Mouse (Mus musculus): ENCODE measurements around the gene Gpr25. TPM values are rescaled to one million over a fixed set of nuclear protein-coding genes. Genes with fewer than 3 reads are reported as not detected.

Gpr25 gene
- polyA plus RNA-seq, 1 experiment: 0.18 TPM

- Histone ChIP-seq H3K36me3 (ENCODE audit: control insufficient read depth, insufficient read depth) (no peaks in the 10 kb centered on the region), H3K27me3 (ENCODE audit: control insufficient read depth, insufficient read depth, insufficient read length) (no peaks in the 10 kb centered on the region), H3K4me2 (ENCODE audit: low read depth) (peak overlapping the region; percentile 31), H3K79me2 (ENCODE audit: control insufficient read depth, insufficient read depth) (no peaks in the 10 kb centered on the region), H3ac (ENCODE audit: control insufficient read depth, insufficient read length) (no peak overlapping the region), H3K4me3 (no peak overlapping the region)
- no peak for TF ChIP-seq CEBPB (IDR thresholded peaks at IDR 0.05; ENCODE audit: insufficient read depth, poor library complexity, severe bottlenecking)
- no peak for TF ChIP-seq POLR2AphosphoS2 (IDR thresholded peaks at IDR 0.05; ENCODE audit: insufficient read length, low read depth)
- TF ChIP-seq MYOG (IDR thresholded peaks at IDR 0.05; ENCODE audit: control insufficient read depth in 1 of 3, insufficient read depth in 1 of 3, insufficient read length in 2 of 3, low read depth in 2 of 3): peak; percentile 54 to 92 (median 60)
- TF ChIP-seq MYOD1 (IDR thresholded peaks at IDR 0.05; ENCODE audit: control insufficient read depth in 1 of 3, insufficient read length in 2 of 3, low read depth in 2 of 3): peak in 2 of 3 experiments; percentile 76 to 93
- TF ChIP-seq E2F4 (IDR thresholded peaks at IDR 0.05; ENCODE audit: insufficient read depth): no peak
- no peak for TF ChIP-seq SRF (IDR thresholded peaks at IDR 0.05; ENCODE audit: control insufficient read depth, insufficient read length, low read depth)
- no peak for TF ChIP-seq MAX (IDR thresholded peaks at IDR 0.05; ENCODE audit: low read depth)
- TF ChIP-seq TCF3 (IDR thresholded peaks at IDR 0.05; ENCODE audit: insufficient read length, low read depth): peak; percentile 2
- TF ChIP-seq REST (IDR thresholded peaks at IDR 0.05; ENCODE audit: insufficient read depth, insufficient read length): no peak
- no peak for TF ChIP-seq POLR2A (IDR thresholded peaks at IDR 0.05; ENCODE audit: insufficient read length, low read depth)
- TF ChIP-seq TCF12 (IDR thresholded peaks at IDR 0.05; ENCODE audit: insufficient read depth, poor library complexity, severe bottlenecking): peak; percentile 33
- no peak for TF ChIP-seq USF1 (IDR thresholded peaks at IDR 0.05; ENCODE audit: low read depth)
Measured at GRCm38 (mm10) chr1:136253472-136253871, 7.2 kb downstream of the Gpr25 start.

- no peak overlapping the region for H3ac ChIP-seq (ENCODE audit: control insufficient read depth, insufficient read length)
- no peaks in the 10 kb centered on the region for H3K36me3 ChIP-seq (ENCODE audit: control insufficient read depth, insufficient read depth)
- no peak for TF ChIP-seq CEBPB (IDR thresholded peaks at IDR 0.05; ENCODE audit: insufficient read depth, poor library complexity, severe bottlenecking)
- TF ChIP-seq SRF (IDR thresholded peaks at IDR 0.05; ENCODE audit: control insufficient read depth, insufficient read length, low read depth): no peak
- no peak for TF ChIP-seq REST (IDR thresholded peaks at IDR 0.05; ENCODE audit: insufficient read depth, insufficient read length)
- TF ChIP-seq POLR2A (IDR thresholded peaks at IDR 0.05; ENCODE audit: insufficient read length, low read depth): no peak
- TF ChIP-seq USF1 (IDR thresholded peaks at IDR 0.05; ENCODE audit: low read depth): no peak
- no peak for TF ChIP-seq MYOD1 (IDR thresholded peaks at IDR 0.05; ENCODE audit: control insufficient read depth in 1 of 3, insufficient read length in 2 of 3, low read depth in 2 of 3)
- no peak for TF ChIP-seq E2F4 (IDR thresholded peaks at IDR 0.05; ENCODE audit: insufficient read depth)
- TF ChIP-seq MYOG (IDR thresholded peaks at IDR 0.05; ENCODE audit: control insufficient read depth in 1 of 3, insufficient read depth in 1 of 3, insufficient read length in 2 of 3, low read depth in 2 of 3): no peak
- no peaks in the 10 kb centered on the region for H3K79me2 ChIP-seq (ENCODE audit: control insufficient read depth, insufficient read depth)
- H3K4me2 ChIP-seq (ENCODE audit: low read depth): peak overlapping the region; percentile 37
- H3K27me3 ChIP-seq (ENCODE audit: control insufficient read depth, insufficient read depth, insufficient read length): no peaks in the 10 kb centered on the region
- H3K4me3 ChIP-seq: no peak overlapping the region
Measured at GRCm38 (mm10) chr1:136249662-136250061, 11.0 kb downstream of the Gpr25 start.

DNA sequence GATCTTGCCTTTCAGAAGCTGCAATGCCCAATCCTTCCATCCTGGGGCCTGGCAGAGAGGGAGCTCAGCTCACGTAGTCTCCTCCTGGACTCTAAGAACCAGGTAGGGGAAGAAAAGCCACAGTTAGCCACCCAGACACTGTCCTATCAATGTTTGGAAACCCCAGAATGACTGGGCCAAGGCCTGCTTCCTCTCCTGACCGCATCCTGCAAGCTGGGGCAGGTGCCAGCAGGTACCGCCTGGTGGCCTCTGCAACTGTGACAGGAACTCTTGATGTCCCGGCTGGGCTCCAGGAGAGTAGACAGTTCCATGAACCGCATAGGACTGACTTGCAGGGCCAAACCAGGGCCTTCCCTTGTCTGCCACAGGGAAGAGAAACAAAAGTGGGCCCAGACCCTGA, 13.3 kb downstream of the Gpr25 start:
- Histone ChIP-seq H3ac (ENCODE audit: control insufficient read depth, insufficient read length) (no peak overlapping the region), H3K4me3 (no peak overlapping the region), H3K36me3 (ENCODE audit: control insufficient read depth, insufficient read depth) (no peaks in the 10 kb centered on the region), H3K79me2 (ENCODE audit: control insufficient read depth, insufficient read depth) (no peaks in the 10 kb centered on the region), H3K27me3 (ENCODE audit: control insufficient read depth, insufficient read depth, insufficient read length) (no peaks in the 10 kb centered on the region), H3K4me2 (ENCODE audit: low read depth) (no peak overlapping the region)
- TF ChIP-seq POLR2A (IDR thresholded peaks at IDR 0.05; ENCODE audit: insufficient read length, low read depth): no peak
- no peak for TF ChIP-seq SRF (IDR thresholded peaks at IDR 0.05; ENCODE audit: control insufficient read depth, insufficient read length, low read depth)
- no peak for TF ChIP-seq TCF12 (IDR thresholded peaks at IDR 0.05; ENCODE audit: insufficient read depth, poor library complexity, severe bottlenecking)
- no peak for TF ChIP-seq MYOD1 (IDR thresholded peaks at IDR 0.05; ENCODE audit: control insufficient read depth in 1 of 3, insufficient read length in 2 of 3, low read depth in 2 of 3)
- no peak for TF ChIP-seq MYOG (IDR thresholded peaks at IDR 0.05; ENCODE audit: control insufficient read depth in 1 of 3, insufficient read depth in 1 of 3, insufficient read length in 2 of 3, low read depth in 2 of 3)
- no peak for TF ChIP-seq TCF3 (IDR thresholded peaks at IDR 0.05; ENCODE audit: insufficient read length, low read depth)
- TF ChIP-seq CEBPB (IDR thresholded peaks at IDR 0.05; ENCODE audit: insufficient read depth, poor library complexity, severe bottlenecking): no peak
- no peak for TF ChIP-seq POLR2AphosphoS2 (IDR thresholded peaks at IDR 0.05; ENCODE audit: insufficient read length, low read depth)
- no peak for TF ChIP-seq MAX (IDR thresholded peaks at IDR 0.05; ENCODE audit: low read depth)
- no peak for TF ChIP-seq USF1 (IDR thresholded peaks at IDR 0.05; ENCODE audit: low read depth)
- no peak for TF ChIP-seq REST (IDR thresholded peaks at IDR 0.05; ENCODE audit: insufficient read depth, insufficient read length)
- TF ChIP-seq E2F4 (IDR thresholded peaks at IDR 0.05; ENCODE audit: insufficient read depth): no peak

GRCm38 (mm10) chr1:136244469-136244868, 16.2 kb downstream of the Gpr25 start:
- TF ChIP-seq REST (IDR thresholded peaks at IDR 0.05; ENCODE audit: insufficient read depth, insufficient read length) (no peak), MAX (IDR thresholded peaks at IDR 0.05; ENCODE audit: low read depth) (no peak), CEBPB (IDR thresholded peaks at IDR 0.05; ENCODE audit: insufficient read depth, poor library complexity, severe bottlenecking) (no peak), POLR2AphosphoS2 (IDR thresholded peaks at IDR 0.05; ENCODE audit: insufficient read length, low read depth) (no peak), POLR2A (IDR thresholded peaks at IDR 0.05; ENCODE audit: insufficient read length, low read depth) (no peak), MYOD1 (IDR thresholded peaks at IDR 0.05; ENCODE audit: control insufficient read depth in 1 of 3, insufficient read length in 2 of 3, low read depth in 2 of 3) (no peak), MYOG (IDR thresholded peaks at IDR 0.05; ENCODE audit: control insufficient read depth in 1 of 3, insufficient read depth in 1 of 3, insufficient read length in 2 of 3, low read depth in 2 of 3) (no peak)
- no peaks in the 10 kb centered on the region for H3K27me3 ChIP-seq (ENCODE audit: control insufficient read depth, insufficient read depth, insufficient read length)
- no peak overlapping the region for H3ac ChIP-seq (ENCODE audit: control insufficient read depth, insufficient read length)
- H3K79me2 ChIP-seq (ENCODE audit: control insufficient read depth, insufficient read depth): no peaks in the 10 kb centered on the region
- H3K4me2 ChIP-seq (ENCODE audit: low read depth): no peak overlapping the region
- H3K4me3 ChIP-seq: no peak overlapping the region
- H3K36me3 ChIP-seq (ENCODE audit: control insufficient read depth, insufficient read depth): no peaks in the 10 kb centered on the region

DNA sequence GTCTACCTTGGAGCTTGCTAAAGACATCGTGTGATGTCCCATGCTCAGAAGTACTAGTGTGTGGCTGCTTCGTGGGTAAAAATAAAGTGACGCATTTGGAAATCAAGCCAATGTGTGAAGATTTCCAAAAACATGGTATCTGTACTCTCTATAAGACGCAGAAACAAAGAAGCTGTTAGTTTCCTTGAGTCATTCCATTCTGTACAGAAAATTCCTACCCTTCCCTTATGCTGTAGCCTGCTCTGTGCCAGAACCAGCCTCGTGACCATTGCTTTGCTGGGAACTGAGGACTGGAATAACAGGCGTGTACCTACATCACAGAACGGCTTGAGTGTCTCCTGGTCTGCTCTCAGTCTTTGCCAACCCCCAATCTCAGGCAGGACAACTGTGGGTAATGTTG, 18.9 kb downstream of the Gpr25 start:
- H3K4me2 ChIP-seq (ENCODE audit: low read depth): no peak overlapping the region
- H3K36me3 ChIP-seq (ENCODE audit: control insufficient read depth, insufficient read depth): no peaks in the 10 kb centered on the region
- no peak overlapping the region for H3K4me3 ChIP-seq
- H3K27me3 ChIP-seq (ENCODE audit: control insufficient read depth, insufficient read depth, insufficient read length): no peaks in the 10 kb centered on the region
- TF ChIP-seq CEBPB (IDR thresholded peaks at IDR 0.05; ENCODE audit: insufficient read depth, poor library complexity, severe bottlenecking): no peak
- TF ChIP-seq MYOG (IDR thresholded peaks at IDR 0.05; ENCODE audit: control insufficient read depth in 1 of 3, insufficient read depth in 1 of 3, insufficient read length in 2 of 3, low read depth in 2 of 3): no peak
- no peak for TF ChIP-seq USF1 (IDR thresholded peaks at IDR 0.05; ENCODE audit: low read depth)
- no peak for TF ChIP-seq MYOD1 (IDR thresholded peaks at IDR 0.05; ENCODE audit: control insufficient read depth in 1 of 3, insufficient read length in 2 of 3, low read depth in 2 of 3)
- no peak overlapping the region for H3ac ChIP-seq (ENCODE audit: control insufficient read depth, insufficient read length)
- no peaks in the 10 kb centered on the region for H3K79me2 ChIP-seq (ENCODE audit: control insufficient read depth, insufficient read depth)
